Mouse (Mus musculus) MEL (cell line): ENCODE measurements at regions not wholly inside any gene's neighbourhood (a gene's known extent, or its start where the extent isn't known, plus 50 kb on each side); places are given as distances from the start of the nearest gene placed in this dataset.

Source experiments
- DNase-seq: peaks from one replicate; pipeline ENCODE4 v3.0.0; 2011; ENCODE audit warnings: low read depth, low spot score
- H3K27ac ChIP-seq: 2 replicates; pipeline ENCODE4 v1.5.1; 2012; ENCODE audit warnings: low read depth, mild to moderate bottlenecking, control low read depth, low read length, moderate library complexity; ENCODE audit not compliant: control insufficient read depth
- H3K27me3 ChIP-seq, 2 experiments: fragments of 150-350 bp in 1 of 2; sonication (generic) in 1 of 2; 2 replicates each; pipeline ENCODE4 v1.6.1; 2012; ENCODE audit warnings: low read length in 2 of 2, mild to moderate bottlenecking in 2 of 2, improper control_type of control experiment in 1 of 2, moderate library complexity in 1 of 2; ENCODE audit not compliant: insufficient read depth in 2 of 2, control insufficient read depth in 1 of 2
- H3K36me3 ChIP-seq, 2 experiments: 2 replicates each; pipeline ENCODE4 v1.6.1; 2012 to 2014; ENCODE audit warnings: low read length in 2 of 2, improper control_type of control experiment in 1 of 2, inconsistent platforms in 1 of 2, mild to moderate bottlenecking in 1 of 2; ENCODE audit not compliant: insufficient read depth in 2 of 2, control insufficient read depth in 1 of 2
- H3K4me1 ChIP-seq, 2 experiments: fragments of 150-350 bp in 1 of 2; sonication (generic) in 1 of 2; 2 replicates each; pipeline ENCODE4 v1.6.1; 2012; ENCODE audit warnings: low read length in 2 of 2, improper control_type of control experiment in 1 of 2, mild to moderate bottlenecking in 1 of 2; ENCODE audit not compliant: insufficient read depth in 2 of 2, control insufficient read depth in 1 of 2
- H3K4me3 ChIP-seq, 2 experiments: fragments of 150-350 bp in 1 of 2; sonication (generic) in 1 of 2; 2 replicates each; pipeline ENCODE4 v1.5.1; 2012; ENCODE audit warnings: low read depth in 2 of 2, low read length in 2 of 2, mild to moderate bottlenecking in 2 of 2, moderate library complexity in 2 of 2, control low read depth in 1 of 2, improper control_type of control experiment in 1 of 2; ENCODE audit not compliant: control insufficient read depth in 1 of 2, insufficient read depth in 1 of 2
- H3K79me2 ChIP-seq: 2 replicates; pipeline ENCODE4 v1.6.1; 2012; ENCODE audit warnings: mild to moderate bottlenecking, low read length, moderate library complexity; ENCODE audit not compliant: control insufficient read depth, poor library complexity, insufficient read depth
- H3K9ac ChIP-seq: 2 replicates; pipeline ENCODE4 v1.6.1; 2012; ENCODE audit warnings: low read depth, mild to moderate bottlenecking, control low read depth, low read length, moderate library complexity; ENCODE audit not compliant: control insufficient read depth, poor library complexity, severe bottlenecking
- H3K9me3 ChIP-seq: fragments of 150-350 bp; sonication (generic); replicated peaks from 2 replicates; pipeline ENCODE4 v1.6.1; 2012; ENCODE audit warnings: mild to moderate bottlenecking, low read length, improper control_type of control experiment, moderate library complexity; ENCODE audit not compliant: insufficient read depth
- BHLHE40 ChIP-seq: IDR thresholded peaks from 2 replicates; pipeline ENCODE4 v1.6.1; 2012; ENCODE audit warnings: low read depth, mild to moderate bottlenecking, inconsistent platforms, low read length, improper control_type of control experiment, borderline replicate concordance
- E2F4 ChIP-seq: IDR thresholded peaks from 2 replicates; pipeline ENCODE4 v1.6.1; 2011; ENCODE audit warnings: low read depth, low read length, improper control_type of control experiment, borderline replicate concordance
- EP300 ChIP-seq, 2 experiments: IDR thresholded peaks; 2 replicates each; pipeline ENCODE4 v1.6.1; 2011; ENCODE audit warnings: improper control_type of control experiment in 2 of 2, low read length in 2 of 2, low read depth in 1 of 2, mild to moderate bottlenecking in 1 of 2
- ETS1 ChIP-seq: IDR thresholded peaks from 2 replicates; pipeline ENCODE4 v1.6.1; 2012; ENCODE audit warnings: low read depth, mild to moderate bottlenecking, inconsistent platforms, low read length, improper control_type of control experiment, moderate library complexity
- GATA1 ChIP-seq: IDR thresholded peaks from 2 replicates; pipeline ENCODE4 v1.6.1; 2011; ENCODE audit warnings: low read depth, low read length, improper control_type of control experiment
- HCFC1 ChIP-seq: IDR thresholded peaks from 2 replicates; pipeline ENCODE4 v1.6.1; 2012; ENCODE audit warnings: low read depth, mild to moderate bottlenecking, inconsistent platforms, low read length, improper control_type of control experiment, moderate library complexity
- JUND ChIP-seq: IDR thresholded peaks from 2 replicates; pipeline ENCODE4 v1.6.1; 2011; ENCODE audit warnings: low read depth, mild to moderate bottlenecking, improper control_type of control experiment, low read length
- KAT2A ChIP-seq: conservative IDR thresholded peaks from 2 replicates; pipeline ENCODE4 v1.6.1; 2012; ENCODE audit warnings: low read depth, low read length, improper control_type of control experiment, inconsistent platforms
- MYC ChIP-seq: IDR thresholded peaks from 2 replicates; pipeline ENCODE4 v1.6.1; 2011; ENCODE audit warnings: low read depth, mild to moderate bottlenecking, low read length, improper control_type of control experiment, moderate library complexity
- POLR2AphosphoS2 ChIP-seq: IDR thresholded peaks from 2 replicates; pipeline ENCODE4 v1.6.1; 2011; ENCODE audit warnings: low read length, improper control_type of control experiment
- POLR2AphosphoS5 ChIP-seq: IDR thresholded peaks from 2 replicates; pipeline ENCODE4 v1.6.1; 2012; ENCODE audit warnings: low read depth, borderline replicate concordance, mild to moderate bottlenecking, inconsistent platforms, low read length, moderate library complexity, mixed read lengths
- RAD21 ChIP-seq: IDR thresholded peaks from 2 replicates; pipeline ENCODE4 v1.6.1; 2011; ENCODE audit warnings: mild to moderate bottlenecking, low read depth, low read length, improper control_type of control experiment
- RCOR1 ChIP-seq: IDR thresholded peaks from 2 replicates; pipeline ENCODE4 v1.6.1; 2012; ENCODE audit warnings: low read depth, mild to moderate bottlenecking, inconsistent platforms, low read length, improper control_type of control experiment
- SIN3A ChIP-seq: IDR thresholded peaks from 2 replicates; pipeline ENCODE4 v1.6.1; 2012; ENCODE audit warnings: low read length, improper control_type of control experiment, inconsistent platforms
- TAL1 ChIP-seq: IDR thresholded peaks from 2 replicates; pipeline ENCODE4 v1.6.1; 2012; ENCODE audit warnings: mild to moderate bottlenecking, inconsistent platforms, low read length, moderate library complexity, mixed read lengths
- TBP ChIP-seq: IDR thresholded peaks from 2 replicates; pipeline ENCODE4 v1.8.0; 2011; ENCODE audit warnings: low read depth, low read length, improper control_type of control experiment
- TCF12 ChIP-seq: IDR thresholded peaks from 2 replicates; pipeline ENCODE4 v1.6.1; 2014; ENCODE audit warnings: low read depth, mild to moderate bottlenecking, inconsistent platforms, low read length, improper control_type of control experiment, moderate library complexity
- USF1 ChIP-seq: IDR thresholded peaks from 2 replicates; pipeline ENCODE4 v1.6.1; 2014; ENCODE audit warnings: low read depth, mild to moderate bottlenecking, inconsistent platforms, low read length, improper control_type of control experiment, moderate library complexity
- ZKSCAN1 ChIP-seq: IDR thresholded peaks from 2 replicates; pipeline ENCODE4 v1.6.1; 2012; ENCODE audit warnings: low read depth, mild to moderate bottlenecking, inconsistent platforms, low read length, improper control_type of control experiment, moderate library complexity
- ZMIZ1 ChIP-seq: IDR thresholded peaks from 2 replicates; pipeline ENCODE4 v1.6.1; 2012; ENCODE audit warnings: low read depth, mild to moderate bottlenecking, inconsistent platforms, low read length, improper control_type of control experiment, moderate library complexity
- ZNF384 ChIP-seq: IDR thresholded peaks from 2 replicates; pipeline ENCODE4 v1.6.1; 2012; ENCODE audit warnings: low read depth, mild to moderate bottlenecking, inconsistent platforms, low read length, improper control_type of control experiment

GRCm38 (mm10) chr2:10671299-10671632 lies 301.0 kb downstream of the Sfmbt2 start:
- no peak overlapping the region for H3K4me3 ChIP-seq
- no peak for DNase-seq
- H3K27me3 ChIP-seq, result no peaks in the 10 kb centered on the region
- no peaks in the 10 kb centered on the region for H3K9me3 ChIP-seq
- no peaks in the 10 kb centered on the region for H3K36me3 ChIP-seq
- no peaks in the 10 kb centered on the region for H3K4me1 ChIP-seq
- H3K79me2 ChIP-seq, result no peaks in the 10 kb centered on the region
- H3K27ac ChIP-seq, result no peak overlapping the region
- no peak overlapping the region for H3K9ac ChIP-seq
- TF ChIP-seq E2F4 (no peak), GATA1 (no peak), POLR2AphosphoS5 (no peak), ETS1 (no peak), BHLHE40 (no peak), TAL1 (no peak), SIN3A (no peak), TBP (no peak), TCF12 (no peak), HCFC1 (no peak), ZMIZ1 (no peak)

- no peak for TF ChIP-seq ZNF384
- no peak for TF ChIP-seq RCOR1
- no peak for TF ChIP-seq JUND
- TF ChIP-seq ZKSCAN1, result no peak
- TF ChIP-seq KAT2A, result no peak
- no peak for TF ChIP-seq EP300 (IDR thresholded peaks at IDR 0.05; ENCODE audit: low read depth in 1 of 2, low read length in 2 of 2)
- no peak for TF ChIP-seq RAD21
- TF ChIP-seq POLR2AphosphoS2, result no peak
- TF ChIP-seq MYC, result no peak
- TF ChIP-seq USF1, result no peak
- Histone ChIP-seq H3K27me3 (no peaks in the 10 kb centered on the region), H3K4me3 (no peak overlapping the region), H3K9ac (no peak overlapping the region), H3K27ac (no peak overlapping the region), H3K79me2 (no peaks in the 10 kb centered on the region), H3K9me3 (no peaks in the 10 kb centered on the region), H3K36me3 (no peaks in the 10 kb centered on the region), H3K4me1 (no peaks in the 10 kb centered on the region)
- no peak for DNase-seq
These were observed 301.9 kb downstream of the Sfmbt2 start for GRCm38 (mm10) chr2:10672196-10672595.
